Mouse (Mus musculus): Measurements from ENCODE around the gene Ube2m. TPM values are rescaled to one million over a fixed set of nuclear protein-coding genes. Genes with fewer than 3 reads are reported as not detected.

Gene Ube2m
- polyA plus RNA-seq, 1 experiment from 2014 or later, result 172 TPM

- Histone ChIP-seq H3K4me3 (ENCODE audit: low read depth, low read length) (no peak overlapping the region; the same call in 1 of the 2 replicates), H3K27me3 (ENCODE audit: control insufficient read depth, insufficient read depth, low read length) (peaks cover 23% of the 10 kb centered on the region), H3K4me1 (ENCODE audit: control insufficient read depth, insufficient read depth, low read length) (peaks cover 4% of the 10 kb centered on the region), H3K36me3 (replicated peaks; ENCODE audit: control insufficient read depth, insufficient read depth, low read depth, low read length) (0 out of 2 replicates have a peak, but pooled peaks cover 3% of the 10 kb centered on the region), H3K4me2 (ENCODE audit: low read depth, low read length) (no peak overlapping the region), H3K27ac (replicated peaks; ENCODE audit: low read depth, low read length) (no peak overlapping the region), H3K9me3 (replicated peaks; ENCODE audit: control insufficient read depth, low read length) (no peaks in the 10 kb centered on the region; the same call in 1 of the 2 replicates), H3K9ac (replicated peaks; ENCODE audit: low read length) (peak overlapping the region; percentile 97)
- DNase-seq (ENCODE audit: low spot score) (no peak), ATAC-seq (replicated peaks; ENCODE audit: insufficient number of reproducible peaks, low FRiP score, low TSS enrichment, low read depth) (no peak)
- 95% methylated on average over 1 of the region's 1 CpGs for WGBS
Measured at GRCm38 (mm10) chr7:13039181-13039580, 1.1 kb upstream of the Ube2m start.

- ATAC-seq (replicated peaks; ENCODE audit: insufficient number of reproducible peaks, low FRiP score, low TSS enrichment, low read depth) (no peak), DNase-seq (ENCODE audit: low spot score) (no peak)
- 31% methylated on average over 15 of the region's 15 CpGs for WGBS
- 0 out of 2 replicates have a peak, but pooled peaks cover 3% of the 10 kb centered on the region for H3K36me3 ChIP-seq (replicated peaks; ENCODE audit: control insufficient read depth, insufficient read depth, low read depth, low read length)
- no peaks in the 10 kb centered on the region; the same call in 1 of the 2 replicates for H3K9me3 ChIP-seq (replicated peaks; ENCODE audit: control insufficient read depth, low read length)
- peak overlapping the region; percentile 67 for H3K4me2 ChIP-seq (ENCODE audit: low read depth, low read length)
- H3K27ac ChIP-seq (replicated peaks; ENCODE audit: low read depth, low read length), result peak overlapping the region; percentile 97
- peaks cover 3% of the 10 kb centered on the region for H3K4me1 ChIP-seq (ENCODE audit: control insufficient read depth, insufficient read depth, low read length)
- peak overlapping the region; percentile 97 for H3K9ac ChIP-seq (replicated peaks; ENCODE audit: low read length)
- peak overlapping the region; percentile 79 for H3K4me3 ChIP-seq (ENCODE audit: low read depth, low read length)
- H3K27me3 ChIP-seq (ENCODE audit: control insufficient read depth, insufficient read depth, low read length), result peaks cover 18% of the 10 kb centered on the region
Measured at GRCm38 (mm10) chr7:13038621-13039169, 620 bp upstream of the Ube2m start.

DNA sequence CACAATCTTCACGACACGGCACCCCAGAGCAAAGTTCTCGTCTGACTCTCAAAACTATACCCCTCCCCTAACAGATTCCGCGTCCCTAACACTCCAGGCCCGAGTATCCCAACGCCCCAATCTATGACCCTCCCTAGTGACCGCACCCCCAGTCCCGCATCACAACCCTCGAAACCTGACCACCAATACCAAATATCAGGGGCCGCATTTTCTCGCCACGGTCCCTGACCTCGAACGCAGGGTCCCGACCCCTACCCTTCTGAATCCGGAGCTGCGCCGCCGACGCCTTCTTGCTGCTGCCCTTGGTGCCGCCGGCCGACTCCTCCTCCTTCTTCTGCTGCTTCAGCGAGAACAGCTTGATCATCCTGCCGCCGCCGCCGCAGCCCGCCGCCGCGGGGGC, 709 bp downstream of the Ube2m start:
- Histone ChIP-seq H3K9ac (replicated peaks; ENCODE audit: low read length) (peak overlapping the region; percentile 97), H3K4me1 (ENCODE audit: control insufficient read depth, insufficient read depth, low read length) (peaks cover 3% of the 10 kb centered on the region), H3K27me3 (ENCODE audit: control insufficient read depth, insufficient read depth, low read length) (peaks cover 6% of the 10 kb centered on the region; the same call in 1 of the 2 replicates), H3K4me2 (ENCODE audit: low read depth, low read length) (peak overlapping the region; percentile 67), H3K27ac (replicated peaks; ENCODE audit: low read depth, low read length) (peak overlapping the region; percentile 97), H3K9me3 (replicated peaks; ENCODE audit: control insufficient read depth, low read length) (no peaks in the 10 kb centered on the region), H3K36me3 (replicated peaks; ENCODE audit: control insufficient read depth, insufficient read depth, low read depth, low read length) (peaks cover 5% of the 10 kb centered on the region; the same call in 1 of the 2 replicates), H3K4me3 (ENCODE audit: low read depth, low read length) (peak overlapping the region; percentile 79)
- peak; percentile 49 for DNase-seq (ENCODE audit: low spot score)
- ATAC-seq (replicated peaks; ENCODE audit: insufficient number of reproducible peaks, low FRiP score, low TSS enrichment, low read depth), result no peak
- WGBS, result under 1% methylated on average over 32 of the region's 33 CpGs

- Histone ChIP-seq H3K4me3 (ENCODE audit: low read depth, low read length) (peak overlapping the region; percentile 79), H3K9me3 (replicated peaks; ENCODE audit: control insufficient read depth, low read length) (no peaks in the 10 kb centered on the region), H3K4me1 (ENCODE audit: control insufficient read depth, insufficient read depth, low read length) (peaks cover 3% of the 10 kb centered on the region), H3K36me3 (replicated peaks; ENCODE audit: control insufficient read depth, insufficient read depth, low read depth, low read length) (peaks cover 5% of the 10 kb centered on the region; the same call in 1 of the 2 replicates), H3K27ac (replicated peaks; ENCODE audit: low read depth, low read length) (no peak overlapping the region), H3K27me3 (ENCODE audit: control insufficient read depth, insufficient read depth, low read length) (0 out of 2 replicates have a peak, but pooled peaks cover 4% of the 10 kb centered on the region), H3K4me2 (ENCODE audit: low read depth, low read length) (peak overlapping the region; percentile 67), H3K9ac (replicated peaks; ENCODE audit: low read length) (peak overlapping the region; percentile 97)
- 51% methylated on average over 4 of the region's 4 CpGs for WGBS
- DNase-seq (ENCODE audit: low spot score) (no peak), ATAC-seq (replicated peaks; ENCODE audit: insufficient number of reproducible peaks, low FRiP score, low TSS enrichment, low read depth) (no peak)
Measured at GRCm38 (mm10) chr7:13036806-13037205, 1.3 kb downstream of the Ube2m start.

DNA sequence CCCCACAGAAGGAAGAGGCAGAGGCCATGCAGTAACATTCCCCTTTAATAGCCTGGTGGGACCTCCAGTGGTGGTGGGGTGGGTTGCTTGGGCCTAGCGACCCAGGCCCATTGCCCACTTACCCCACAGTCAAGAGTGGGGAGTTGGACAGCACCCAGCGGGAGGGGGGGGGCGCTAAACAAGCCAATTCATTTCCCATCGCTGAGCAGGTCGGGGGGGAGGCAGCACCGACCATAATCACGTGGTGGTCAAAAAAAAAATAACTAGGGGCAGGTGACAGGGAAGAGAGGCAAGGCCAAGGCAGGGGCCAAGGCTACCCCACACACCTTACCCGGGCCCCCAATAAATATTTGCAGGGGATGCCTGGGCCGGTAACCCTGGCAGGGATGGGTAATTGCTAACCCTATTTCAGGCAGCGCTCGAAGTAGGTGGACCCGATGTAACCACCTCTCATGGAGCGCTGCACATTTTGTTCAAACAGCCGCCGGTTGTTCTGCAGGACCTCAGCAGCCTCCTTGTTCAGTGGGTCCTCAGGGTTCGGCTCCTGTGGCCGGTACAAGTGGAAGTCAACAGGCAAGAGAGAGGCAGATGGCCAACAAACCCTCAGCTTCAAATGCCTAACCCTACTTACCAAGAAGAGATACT, 2.7 kb downstream of the Ube2m start:
- 91% methylated on average over 17 of the region's 17 CpGs for WGBS
- H3K4me3 ChIP-seq (ENCODE audit: low read depth, low read length), result no peak overlapping the region
- no peaks in the 10 kb centered on the region for H3K9me3 ChIP-seq (replicated peaks; ENCODE audit: control insufficient read depth, low read length)
- no peak overlapping the region for H3K9ac ChIP-seq (replicated peaks; ENCODE audit: low read length)
- ATAC-seq (replicated peaks; ENCODE audit: insufficient number of reproducible peaks, low FRiP score, low TSS enrichment, low read depth), result peak; percentile 1; the same call in 1 of the 2 replicates
- no peaks in the 10 kb centered on the region for H3K27me3 ChIP-seq (ENCODE audit: control insufficient read depth, insufficient read depth, low read length)
- H3K36me3 ChIP-seq (replicated peaks; ENCODE audit: control insufficient read depth, insufficient read depth, low read depth, low read length), result peaks cover 14% of the 10 kb centered on the region
- H3K4me2 ChIP-seq (ENCODE audit: low read depth, low read length), result no peak overlapping the region
- peaks cover 3% of the 10 kb centered on the region for H3K4me1 ChIP-seq (ENCODE audit: control insufficient read depth, insufficient read depth, low read length)
- no peak for DNase-seq (ENCODE audit: low spot score)
- H3K27ac ChIP-seq (replicated peaks; ENCODE audit: low read depth, low read length), result no peak overlapping the region

DNA sequence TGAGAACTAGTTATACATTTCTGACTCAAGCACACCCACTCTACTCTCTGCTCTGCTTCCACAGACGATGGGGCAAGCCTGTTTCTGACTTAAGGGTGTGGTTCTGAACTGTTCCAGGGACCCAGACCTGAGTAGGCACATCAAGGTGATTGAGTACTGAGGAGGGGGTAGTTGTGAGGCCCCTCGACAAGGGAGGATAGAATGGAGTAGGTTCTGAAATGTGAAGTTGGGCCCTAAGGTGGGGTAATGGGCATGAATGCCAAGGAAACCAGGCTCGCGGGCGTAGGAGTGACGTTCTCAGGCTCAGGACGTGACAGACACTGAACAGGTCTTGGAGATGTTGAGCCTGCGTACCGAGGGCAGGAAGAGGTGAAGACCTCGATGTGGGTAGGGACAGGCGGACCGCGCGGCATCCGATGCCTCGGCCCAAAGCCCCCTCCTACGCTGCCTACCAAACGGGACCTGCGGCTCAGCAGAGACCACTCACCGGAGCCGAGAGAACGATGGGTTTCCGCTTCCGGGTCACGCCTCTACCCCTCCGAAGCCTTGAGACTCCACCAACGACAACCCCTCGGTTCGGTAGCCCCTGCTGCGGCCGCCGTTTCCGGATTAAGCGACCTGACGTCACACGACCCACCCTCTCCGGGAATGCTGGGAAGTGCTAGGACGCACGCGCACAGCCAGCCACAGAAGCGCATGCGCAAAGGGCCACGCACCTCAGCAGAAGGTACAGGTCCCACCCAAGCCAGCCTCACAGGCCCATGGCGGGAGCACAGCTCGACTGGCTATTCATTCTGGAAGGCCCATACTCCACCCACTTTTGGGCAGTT, 3.7 kb downstream of the Ube2m start, which contains the start of gene Chmp2a:
Gene Chmp2a (minus strand): TSS at position 660 of the 830 bp plus-strand sequence.
- Histone ChIP-seq H3K36me3 (replicated peaks; ENCODE audit: control insufficient read depth, insufficient read depth, low read depth, low read length) (peaks cover 23% of the 10 kb centered on the region), H3K27me3 (ENCODE audit: control insufficient read depth, insufficient read depth, low read length) (no peaks in the 10 kb centered on the region)
- WGBS, result under 1% methylated on average over 45 of the region's 45 CpGs

DNA sequence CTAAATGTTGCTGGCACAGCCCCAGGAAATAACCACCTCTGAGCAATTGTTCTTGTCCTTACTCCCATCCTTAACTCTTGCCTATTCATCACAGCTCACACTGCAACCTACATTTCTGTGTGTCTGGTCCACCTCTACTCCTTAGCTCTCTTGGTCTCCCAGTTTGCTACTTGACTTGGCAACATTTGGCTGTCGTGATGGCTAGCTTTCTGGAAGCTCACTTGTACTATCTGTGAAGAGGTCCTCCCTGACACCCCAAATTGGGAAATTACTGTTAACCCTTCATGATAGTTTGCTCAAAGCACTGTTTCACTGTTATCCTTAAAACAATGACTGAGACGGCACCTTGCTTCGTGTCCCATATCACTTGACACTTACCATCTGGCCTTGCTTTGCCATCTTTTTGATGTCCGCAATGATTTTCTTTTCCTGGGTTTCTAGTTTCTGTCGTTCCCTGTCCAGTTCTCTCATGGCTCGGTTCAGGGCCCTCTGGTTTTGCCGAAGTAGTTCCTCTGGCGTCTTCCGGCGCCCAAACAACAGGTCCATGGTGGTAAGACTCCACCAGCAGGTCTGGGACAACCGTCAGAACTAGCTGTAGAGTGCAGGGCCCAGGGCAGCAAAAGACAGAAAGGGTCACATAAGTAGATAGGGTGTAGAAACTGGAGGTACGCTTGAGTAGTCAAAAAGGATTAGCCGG, 4.5 kb downstream of the Ube2m start:
- ATAC-seq (replicated peaks; ENCODE audit: insufficient number of reproducible peaks, low FRiP score, low TSS enrichment, low read depth), result no peak
- whole genome bisulfite sequencing, result 53% methylated on average over 13 of the region's 13 CpGs
- Histone ChIP-seq H3K9me3 (replicated peaks; ENCODE audit: control insufficient read depth, low read length) (no peaks in the 10 kb centered on the region), H3K4me3 (ENCODE audit: low read depth, low read length) (peak overlapping the region; percentile 58), H3K27me3 (ENCODE audit: control insufficient read depth, insufficient read depth, low read length) (no peaks in the 10 kb centered on the region), H3K27ac (replicated peaks; ENCODE audit: low read depth, low read length) (no peak overlapping the region), H3K36me3 (replicated peaks; ENCODE audit: control insufficient read depth, insufficient read depth, low read depth, low read length) (peaks cover 31% of the 10 kb centered on the region), H3K9ac (replicated peaks; ENCODE audit: low read length) (peak overlapping the region; percentile 78), H3K4me2 (ENCODE audit: low read depth, low read length) (peak overlapping the region; percentile 75), H3K4me1 (ENCODE audit: control insufficient read depth, insufficient read depth, low read length) (no peaks in the 10 kb centered on the region; the same call in 1 of the 2 replicates)
- DNase-seq (ENCODE audit: low spot score), result no peak

More for the DNA sequence above, 3.7 kb downstream of the Ube2m start, which contains the start of gene Chmp2a:
- Histone ChIP-seq H3K4me3 (ENCODE audit: low read depth, low read length) (peak within 1 kb of the TSS; percentile 58), H3K4me1 (ENCODE audit: control insufficient read depth, insufficient read depth, low read length) (peaks cover 3% of the 10 kb centered on the region), H3K9me3 (replicated peaks; ENCODE audit: control insufficient read depth, low read length) (no peaks in the 10 kb centered on the region), H3K27ac (replicated peaks; ENCODE audit: low read depth, low read length) (peak within 1 kb of the TSS; percentile 78; the same call in 1 of the 2 replicates), H3K9ac (replicated peaks; ENCODE audit: low read length) (peak within 1 kb of the TSS; percentile 78), H3K4me2 (ENCODE audit: low read depth, low read length) (peak within 1 kb of the TSS; percentile 75)
- peak; percentile 97 for DNase-seq (ENCODE audit: low spot score)
- peak; percentile 74 for ATAC-seq (replicated peaks; ENCODE audit: insufficient number of reproducible peaks, low FRiP score, low TSS enrichment, low read depth)
